Comparison of ENCODE assay signal across 23 mouse cellular contexts in the genomic region with DNA sequence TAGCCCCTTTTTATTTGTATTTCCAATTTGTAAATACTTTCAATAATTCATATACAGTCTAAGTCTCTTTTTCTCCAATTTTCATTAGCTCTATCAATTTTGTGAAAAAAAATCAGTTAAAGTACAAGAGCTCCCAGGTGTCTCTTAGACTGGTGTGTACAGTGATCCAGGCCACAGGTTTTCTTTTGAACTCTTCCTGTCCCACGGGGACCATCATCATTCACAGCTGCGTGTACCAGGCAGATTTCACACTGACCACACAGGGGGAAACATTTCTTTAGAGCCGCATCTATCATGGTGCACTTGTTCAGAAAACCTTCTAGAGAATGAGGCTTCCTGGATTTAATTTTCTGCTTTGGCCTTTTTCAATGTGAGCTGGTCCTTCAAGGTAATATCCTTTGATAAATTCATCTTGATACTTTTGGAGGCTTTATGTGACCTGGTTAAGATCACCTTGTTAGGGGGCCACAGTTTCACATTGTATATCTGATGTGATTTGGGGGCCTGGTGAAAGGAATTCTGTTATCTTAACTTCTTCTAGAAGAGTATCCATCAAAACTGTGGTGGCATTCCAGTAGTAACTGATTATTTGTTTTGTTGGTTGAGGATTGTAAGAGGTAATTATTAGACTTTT.
"Had no signal": no experiment of that assay in that cellular context is flagged by ENCODE, and none has a peak within 500 bp of the region (broad histone marks: within the 10 kb centered on the region; RNA-seq: fewer than 3 reads in every experiment).

No protein-coding gene starts in this region.

- H3K4me2 ChIP-seq: heart, embryonic 12.5 days; hindbrain, embryonic 12.5 days; hindbrain, embryonic 14.5 days; intestine, embryonic 15.5 days; limb, embryonic 12.5 days; liver, embryonic 11.5 days; liver, embryonic 13.5 days; liver, embryonic 15.5 days had no signal

- H3K9ac ChIP-seq: heart, embryonic 12.5 days; hindbrain, embryonic 12.5 days; hindbrain, embryonic 14.5 days; intestine, embryonic 15.5 days; limb, embryonic 12.5 days; liver, embryonic 13.5 days; liver, embryonic 15.5 days had no signal

- H3K27me3 ChIP-seq: heart, embryonic 12.5 days; hindbrain, embryonic 12.5 days; intestine, embryonic 15.5 days; limb, embryonic 12.5 days; liver, embryonic 13.5 days; liver, embryonic 15.5 days had no signal

- H3K9me3 ChIP-seq: heart, embryonic 10.5 days; heart, embryonic 12.5 days; hindbrain, embryonic 10.5 days; hindbrain, embryonic 12.5 days; intestine, embryonic 15.5 days; limb, embryonic 10.5 days; limb, embryonic 12.5 days; liver, embryonic 13.5 days; liver, embryonic 15.5 days had no signal

- H3K4me3 ChIP-seq: heart, adult 2 months; heart, embryonic 10.5 days; heart, embryonic 12.5 days; hindbrain, embryonic 10.5 days; hindbrain, embryonic 12.5 days; intestine, embryonic 15.5 days; left cerebral cortex, adult 2 months; limb, embryonic 10.5 days; limb, embryonic 12.5 days; liver, embryonic 13.5 days; liver, embryonic 15.5 days had no signal

- H3K36me3 ChIP-seq: heart, embryonic 10.5 days; heart, embryonic 12.5 days; hindbrain, embryonic 10.5 days; hindbrain, embryonic 12.5 days; intestine, embryonic 15.5 days; limb, embryonic 10.5 days; limb, embryonic 12.5 days; liver, embryonic 13.5 days; liver, embryonic 15.5 days had no signal

- H3K27ac ChIP-seq: heart, embryonic 10.5 days; intestine, embryonic 15.5 days; kidney, postnatal 0 days; limb, embryonic 10.5 days; limb, embryonic 12.5 days; liver, embryonic 13.5 days; liver, embryonic 15.5 days had no signal

- DNase-seq: gastrocnemius, postnatal 25 days; heart, adult 2 months; heart, postnatal 10 days; heart, postnatal 4 days; kidney, adult 18-20 months; kidney, adult 8-10 months; kidney, postnatal 14 days; kidney, postnatal 36 days; layer of hippocampus, adult 9-11 months; liver; liver, embryonic 13.5 days had no signal

- H3K4me1 ChIP-seq: intestine, embryonic 15.5 days; limb, embryonic 12.5 days; liver, embryonic 13.5 days; liver, embryonic 15.5 days had no signal
